Mouse (Mus musculus): ENCODE results near the gene Gtsf1. TPM values are rescaled to one million over a fixed set of nuclear protein-coding genes. Genes with fewer than 3 reads are reported as not detected.
A peak's percentile ranks its signal among the peaks of the same experiment; 100 is the strongest.
"Not testable (repeated sequence)": the region's sequence is repeated elsewhere in the genome, so short reads cannot be mapped to it uniquely, and the experiment has no call there.

Gene Gtsf1
- total RNA-seq (2014; fragmentation: Nextera tagmentation) (not detected in 2 replicates), total RNA-seq (2017) (not detected in 2 replicates)

DNA sequence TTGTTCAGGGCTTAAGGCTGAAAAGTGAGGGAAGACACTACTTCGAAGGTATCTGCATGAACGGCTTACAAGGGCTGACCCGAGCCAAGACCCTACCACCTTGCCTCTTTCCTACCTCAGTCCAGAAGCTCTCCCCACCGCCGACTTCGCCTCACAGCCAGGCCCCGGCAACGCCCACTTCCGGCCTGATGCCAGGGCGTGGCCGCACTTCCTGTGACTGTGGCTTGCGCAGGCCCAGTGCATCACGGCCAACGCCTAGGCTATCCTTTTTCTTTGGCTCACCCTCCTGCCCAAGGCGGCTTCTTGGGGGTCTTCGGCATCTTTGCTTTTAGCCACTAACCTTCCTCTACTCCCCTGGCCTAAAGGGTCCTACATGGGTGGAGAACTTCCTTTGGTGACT lies at the start of gene Gtsf1:
Gtsf1 (minus strand) TSS at position 230 of the 400 bp plus-strand sequence.
- ATAC-seq (replicated peaks; ENCODE audit: poor library complexity, severe bottlenecking): peak; percentile 33

DNA sequence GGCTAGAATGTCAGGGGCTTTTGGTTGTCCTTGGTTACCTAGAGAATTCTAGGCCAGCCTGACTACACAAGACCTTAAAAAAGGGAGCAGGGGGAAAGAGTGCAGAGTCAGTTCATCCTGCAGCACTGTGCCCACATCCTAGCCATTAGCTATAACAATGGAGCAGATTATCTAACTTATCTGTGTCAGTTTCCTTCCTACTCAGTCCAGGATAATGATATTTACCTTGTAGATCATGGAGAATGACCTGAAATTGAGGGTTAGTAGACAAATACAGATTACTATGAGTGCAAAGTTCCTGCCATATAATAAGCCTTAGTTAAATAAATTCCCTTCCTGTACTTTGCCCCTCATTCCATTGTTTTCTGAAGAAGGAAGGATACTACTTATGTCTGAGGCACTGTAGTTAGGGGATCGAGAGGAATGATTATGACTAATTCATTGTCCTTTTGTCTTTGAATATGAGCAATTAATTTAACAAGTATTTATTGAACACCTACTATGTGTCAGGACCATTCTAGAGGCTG lies 48.9 kb upstream of the Gtsf1 start:
- ATAC-seq (replicated peaks; ENCODE audit: poor library complexity, severe bottlenecking): no peak

DNA sequence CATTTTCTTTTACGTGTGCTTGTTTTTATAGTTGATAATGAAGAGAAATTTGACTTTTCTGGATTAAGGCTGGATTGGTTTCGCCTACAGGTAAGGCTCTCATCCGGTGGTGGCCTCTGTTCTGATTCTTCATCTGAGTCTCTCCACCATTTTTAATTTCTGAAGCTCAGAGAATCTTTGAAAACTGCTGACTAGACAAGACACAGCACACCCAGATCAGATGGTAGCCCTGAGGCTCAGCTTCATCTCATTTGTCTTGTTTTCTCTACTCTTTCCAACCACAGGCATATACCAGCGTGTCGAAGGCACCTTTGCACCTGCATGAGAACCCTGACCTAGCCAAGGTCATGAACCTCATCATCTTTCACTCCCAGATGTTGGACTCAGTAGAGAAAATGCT lies 43.5 kb upstream of the Gtsf1 start:
- ATAC-seq (replicated peaks; ENCODE audit: poor library complexity, severe bottlenecking): no peak

DNA sequence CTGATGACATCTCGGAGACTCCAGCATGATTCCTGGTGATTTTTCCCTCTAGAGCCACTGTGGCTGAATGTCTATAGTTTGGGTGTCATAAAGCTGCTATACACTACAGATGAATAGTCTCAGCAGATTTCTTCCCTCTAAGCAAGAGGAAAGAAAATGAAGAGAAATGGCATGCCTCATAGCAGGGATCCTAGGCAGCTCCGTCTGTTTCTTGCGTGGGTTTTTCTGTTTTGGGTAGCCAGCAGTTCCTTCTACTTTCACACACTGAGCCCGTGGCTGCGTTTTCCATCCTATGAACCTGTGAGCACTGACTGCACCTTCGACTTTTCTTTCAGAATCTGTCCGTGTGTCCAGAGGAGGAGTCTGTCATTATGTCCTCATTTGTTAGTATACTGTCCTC lies 42.9 kb upstream of the Gtsf1 start:
- no peak for ATAC-seq (replicated peaks; ENCODE audit: poor library complexity, severe bottlenecking)

DNA sequence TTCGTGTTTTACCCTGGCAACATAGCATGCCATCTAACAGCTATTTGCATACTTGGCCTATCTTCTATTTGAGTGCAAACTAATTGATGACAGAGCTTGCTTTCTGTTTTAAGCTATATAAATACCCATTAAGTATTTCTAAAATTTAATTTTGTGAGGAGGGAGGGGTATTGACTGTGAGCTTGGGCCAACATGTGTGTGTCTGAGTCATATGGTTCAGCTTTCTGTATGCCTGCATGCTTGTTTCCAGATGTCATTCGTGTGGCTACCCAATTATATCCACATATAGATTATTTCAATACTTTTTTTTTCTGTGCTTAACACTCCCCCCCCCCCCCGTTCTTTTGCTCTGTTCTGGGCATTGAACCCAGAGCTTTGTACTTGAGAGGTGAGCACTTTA lies 42.0 kb upstream of the Gtsf1 start:
- ATAC-seq (replicated peaks; ENCODE audit: poor library complexity, severe bottlenecking): no peak

DNA sequence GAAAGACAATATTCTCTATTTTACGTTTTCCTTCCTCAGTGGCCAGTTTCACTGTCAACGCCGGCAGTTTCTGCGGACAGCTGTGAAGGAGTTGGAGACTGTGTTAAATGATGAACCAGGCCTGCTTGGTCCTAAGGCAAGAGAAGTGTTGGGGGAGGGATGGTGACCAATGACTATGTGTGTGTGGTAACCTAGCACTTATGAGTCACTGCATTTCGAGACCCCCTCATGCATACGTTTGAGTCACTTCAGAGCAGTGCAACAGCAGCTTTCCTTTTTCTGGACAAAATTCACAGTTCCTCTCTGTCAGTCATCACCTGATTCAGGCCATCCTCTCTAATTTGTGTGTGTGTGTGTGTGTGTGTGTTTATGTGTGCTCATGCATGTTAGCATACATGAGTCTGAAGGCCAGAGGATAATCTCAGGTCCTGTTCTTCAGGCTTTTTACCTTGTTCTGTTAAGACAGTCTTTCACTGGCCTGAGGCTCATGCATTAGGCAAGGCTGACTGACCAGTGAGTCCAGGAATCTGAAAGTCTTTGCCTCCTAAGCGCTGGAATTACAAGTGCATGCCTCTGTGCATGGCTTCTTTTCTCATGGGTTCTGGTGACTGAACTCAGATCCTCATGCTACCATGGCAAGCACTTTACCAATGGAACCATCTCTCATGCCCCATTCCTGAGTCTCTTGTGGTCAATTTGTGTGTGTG lies 41.4 kb upstream of the Gtsf1 start:
- peak; percentile 59 for ATAC-seq (replicated peaks; ENCODE audit: poor library complexity, severe bottlenecking)

DNA sequence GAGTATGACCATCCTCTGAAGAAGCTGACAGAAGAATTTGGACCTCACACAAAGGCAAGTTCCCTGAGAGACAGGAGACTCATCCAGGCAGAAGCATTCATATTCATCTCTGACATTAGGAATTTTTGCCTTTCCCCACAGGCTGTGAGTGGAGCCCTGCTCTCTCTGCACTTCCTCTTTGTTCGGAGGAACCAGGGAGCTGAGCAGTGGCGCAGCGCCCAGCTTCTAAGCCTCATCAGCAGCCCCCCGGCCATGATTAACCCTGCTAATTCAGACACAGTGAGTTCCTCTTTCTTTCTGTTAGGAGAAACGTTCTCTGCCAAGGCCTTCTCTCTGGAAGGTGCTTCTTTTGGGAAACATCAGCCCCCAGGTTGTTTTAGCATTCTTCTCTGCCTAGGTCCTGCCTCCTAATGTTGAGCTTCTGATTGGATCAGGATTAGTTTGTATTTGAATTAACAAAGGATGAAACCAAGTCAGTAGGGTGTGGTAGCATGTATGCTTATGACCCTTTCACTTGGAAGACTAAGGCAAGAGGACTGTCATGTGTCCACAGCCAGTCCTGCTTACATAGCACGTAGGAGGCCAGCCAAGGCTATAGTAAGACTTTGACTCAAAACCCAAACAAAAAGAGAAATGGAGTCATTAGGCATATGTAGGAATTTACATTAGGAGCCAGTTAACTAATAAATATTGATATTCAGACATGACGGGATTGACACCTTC lies 32.4 kb upstream of the Gtsf1 start:
- ATAC-seq (replicated peaks; ENCODE audit: poor library complexity, severe bottlenecking): peak; percentile 100

DNA sequence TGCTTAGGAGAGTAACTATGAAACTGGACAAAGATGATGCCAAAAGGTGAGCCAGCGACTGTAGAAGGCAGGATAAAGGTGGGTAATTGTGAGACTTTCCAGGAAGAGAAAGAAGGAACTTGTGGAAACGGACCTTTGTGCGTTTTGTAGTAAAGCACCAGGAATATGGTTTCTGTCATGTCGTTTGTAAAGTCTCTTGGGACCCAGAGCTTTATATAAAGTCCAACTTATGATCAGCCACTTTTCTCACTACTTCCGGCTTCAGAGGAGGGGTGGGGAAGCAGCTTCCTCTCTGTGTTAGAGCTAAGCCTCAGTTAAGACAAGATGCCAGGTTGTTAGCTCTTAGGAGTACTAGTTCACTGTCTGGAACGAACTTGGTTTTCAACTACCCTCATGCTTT lies 24.2 kb upstream of the Gtsf1 start:
- no peak for ATAC-seq (replicated peaks; ENCODE audit: poor library complexity, severe bottlenecking)

DNA sequence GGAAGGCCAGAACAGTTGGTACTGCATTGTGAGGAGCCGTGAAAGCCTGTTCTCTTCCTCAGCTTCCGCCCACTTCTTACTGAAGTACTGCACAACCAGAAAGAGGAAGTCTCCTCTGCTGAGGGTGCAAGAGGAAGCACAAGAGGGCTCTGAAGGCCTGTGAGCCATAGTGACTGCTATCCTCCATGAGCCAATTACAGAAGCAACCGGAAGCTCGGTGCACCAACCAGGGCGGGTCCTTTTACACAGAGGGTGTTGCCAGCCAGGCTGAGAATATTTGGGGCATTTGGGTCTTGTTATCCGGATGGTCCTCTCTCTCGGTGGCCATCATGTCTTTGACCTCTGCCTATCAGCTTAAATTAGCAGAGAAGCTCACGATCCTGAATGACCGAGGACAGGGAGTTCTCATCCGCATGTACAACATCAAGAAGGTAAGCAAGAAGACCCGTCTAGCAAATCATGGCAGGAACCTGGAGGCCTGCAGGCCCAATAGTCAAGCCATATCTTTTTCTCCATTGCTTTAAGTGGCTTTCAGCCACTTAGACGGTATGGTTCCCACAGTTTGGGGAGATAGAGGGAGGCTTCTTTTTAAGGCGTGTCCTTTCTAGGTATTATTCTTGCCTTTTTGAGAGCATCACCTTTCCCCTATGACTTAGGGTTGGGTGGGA lies 23.4 kb upstream of the Gtsf1 start, which contains the start of gene Nckap1l:
Nckap1l (plus strand) TSS at position 244 of the 668 bp plus-strand sequence.
- ATAC-seq (replicated peaks; ENCODE audit: poor library complexity, severe bottlenecking): peak; percentile 100

DNA sequence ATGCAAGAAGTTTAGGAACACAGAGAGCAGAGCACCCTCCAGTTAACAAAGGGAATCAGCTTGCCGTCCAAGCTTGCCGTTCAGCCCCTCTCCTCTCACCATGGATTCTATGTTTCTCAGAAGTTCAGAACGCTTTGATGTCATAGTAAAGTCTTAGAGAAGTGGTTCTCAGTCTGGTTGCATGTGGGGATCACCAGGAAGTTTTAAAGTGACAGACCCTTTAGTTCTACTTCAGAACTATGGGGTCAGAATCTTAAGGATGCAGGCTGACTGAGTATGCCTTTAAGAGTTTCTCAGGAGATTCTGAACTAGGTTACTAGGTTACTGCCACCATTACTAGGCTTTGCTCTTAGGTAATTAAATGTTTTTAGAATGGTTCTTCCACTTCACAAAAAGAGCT lies 18.1 kb upstream of the Gtsf1 start, which contains the start of gene Gtsf2:
Gtsf2 (minus strand) TSS at position 101 of the 400 bp plus-strand sequence.
- ATAC-seq (replicated peaks; ENCODE audit: poor library complexity, severe bottlenecking): no peak

DNA sequence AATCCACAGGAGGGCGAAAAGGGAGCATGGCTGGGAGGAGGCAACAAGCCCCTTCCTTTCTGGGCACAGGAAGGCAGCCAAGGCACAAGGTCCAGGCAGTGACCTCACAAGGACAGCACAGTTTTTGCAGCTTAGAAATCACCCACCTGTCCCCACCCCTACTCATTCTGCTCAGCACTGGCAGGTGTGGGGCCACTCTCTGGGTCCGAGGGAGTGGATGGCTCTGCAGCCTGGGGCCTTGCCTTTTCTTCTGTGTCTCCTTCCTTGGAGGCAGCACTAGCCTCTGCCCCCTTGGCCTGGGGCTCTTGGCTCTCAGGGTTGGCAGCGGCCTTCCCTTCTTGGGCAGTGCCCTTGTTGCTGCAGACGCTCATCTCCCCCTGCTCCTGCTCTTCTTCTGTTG lies 15.7 kb upstream of the Gtsf1 start:
- not testable (repeated sequence) for ATAC-seq (replicated peaks; ENCODE audit: poor library complexity, severe bottlenecking)

DNA sequence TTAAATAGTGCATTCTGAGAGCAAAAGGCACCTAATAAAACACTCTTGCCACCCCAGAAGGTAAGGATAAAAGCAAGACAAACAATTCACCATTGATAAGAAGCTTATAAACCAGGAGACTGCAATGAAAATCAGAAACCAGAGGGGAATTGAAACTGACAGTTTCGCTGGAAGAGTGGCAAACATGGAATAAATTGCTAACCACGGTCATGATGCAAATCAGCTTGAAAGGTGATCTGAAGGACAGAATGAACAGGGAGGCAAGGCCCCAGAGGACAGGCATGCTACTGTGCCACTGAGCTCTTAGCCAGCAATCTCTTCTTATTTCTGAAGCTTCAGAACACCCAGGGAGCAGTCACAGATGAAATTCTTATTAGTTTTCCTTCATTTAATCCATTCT lies 3.3 kb downstream of the Gtsf1 start:
- ATAC-seq (replicated peaks; ENCODE audit: poor library complexity, severe bottlenecking): peak; percentile 40; the same call in 1 of the 2 replicates

DNA sequence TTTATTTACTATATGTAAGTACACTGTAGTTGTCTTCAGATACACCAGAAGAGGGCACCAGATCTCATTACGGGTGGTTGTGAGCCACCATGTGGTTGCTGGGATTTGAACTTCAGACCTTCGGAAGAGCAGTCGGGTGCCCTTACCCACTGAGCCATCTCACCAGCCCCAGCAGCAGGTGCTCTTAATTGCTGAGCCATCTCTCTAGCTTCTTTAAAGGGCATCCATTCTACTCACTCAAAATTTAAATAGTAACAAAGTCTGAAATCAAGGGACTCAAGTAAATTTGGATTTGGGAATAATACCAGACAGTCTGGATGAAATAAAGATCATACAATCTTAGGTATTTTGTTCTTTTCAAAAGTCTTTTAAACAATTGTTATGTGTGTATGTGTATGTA lies 24.7 kb downstream of the Gtsf1 start:
- not testable (repeated sequence) for ATAC-seq (replicated peaks; ENCODE audit: poor library complexity, severe bottlenecking)

DNA sequence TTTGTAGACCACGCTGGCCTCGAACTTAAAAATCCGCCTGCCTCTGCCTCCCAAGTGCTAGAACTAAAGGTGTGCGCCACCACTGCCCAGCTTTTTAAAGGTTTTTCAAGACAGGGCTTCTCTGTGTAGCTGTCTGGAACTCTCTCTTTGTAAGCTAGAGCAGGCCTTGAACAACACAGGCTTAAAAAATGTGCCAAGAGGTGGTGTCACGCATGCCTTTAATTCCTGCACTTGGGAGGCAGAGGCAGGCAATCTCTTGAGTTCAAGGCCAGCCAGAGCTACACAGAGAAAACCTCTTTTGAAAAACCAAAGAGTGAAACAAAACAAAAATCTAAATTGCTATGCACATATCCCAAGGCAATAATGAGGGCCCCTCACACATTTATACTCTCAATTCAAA lies 28.9 kb downstream of the Gtsf1 start:
- ATAC-seq (replicated peaks; ENCODE audit: poor library complexity, severe bottlenecking): no peak

DNA sequence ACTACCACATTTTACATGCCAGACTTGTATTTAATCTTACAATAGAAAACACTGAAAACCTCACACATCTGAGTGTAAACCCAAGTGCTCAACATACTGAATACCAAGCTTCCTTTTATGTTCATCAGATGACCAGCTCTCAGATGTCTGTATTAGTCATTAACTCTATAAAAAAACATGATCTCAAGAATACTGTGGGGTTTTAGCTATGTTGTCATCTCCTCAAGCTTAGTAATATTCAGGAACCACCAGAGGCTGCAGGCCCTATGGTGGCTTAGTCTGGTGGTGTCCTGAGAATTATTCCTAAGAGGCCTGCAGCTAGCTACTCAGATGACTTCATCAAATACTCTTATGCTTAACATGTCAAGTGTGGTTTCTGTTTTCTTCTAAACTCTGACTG lies 36.7 kb downstream of the Gtsf1 start:
- no peak for ATAC-seq (replicated peaks; ENCODE audit: poor library complexity, severe bottlenecking)

DNA sequence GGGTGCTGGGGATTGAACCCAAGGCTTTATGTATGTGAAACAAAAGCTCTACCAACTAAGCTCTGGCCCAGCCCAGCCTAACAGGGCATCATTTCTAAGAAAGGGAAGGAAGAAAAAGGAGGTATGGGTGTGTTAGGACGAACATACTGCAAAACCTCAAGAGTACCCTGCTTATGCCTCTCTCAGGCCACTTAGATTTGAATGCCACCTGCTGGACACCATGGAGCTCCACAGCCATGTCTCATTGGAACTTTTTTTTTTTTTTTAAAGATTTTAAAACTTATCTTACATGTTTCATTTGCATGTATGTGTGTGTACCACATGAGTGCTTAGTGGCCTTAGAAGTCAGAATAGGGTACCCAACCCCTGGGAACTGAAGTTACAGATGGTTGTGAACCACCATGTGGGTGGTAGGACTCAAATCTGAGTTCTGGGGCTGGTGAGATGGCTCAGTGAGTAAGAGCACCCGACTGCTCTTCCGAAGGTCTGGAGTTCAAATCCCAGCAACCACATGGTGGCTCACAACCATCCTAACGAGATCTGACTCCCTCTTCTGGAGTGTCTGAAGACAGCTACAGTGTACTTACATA lies 41.6 kb downstream of the Gtsf1 start:
- peak; percentile 90 for ATAC-seq (replicated peaks; ENCODE audit: poor library complexity, severe bottlenecking)

DNA sequence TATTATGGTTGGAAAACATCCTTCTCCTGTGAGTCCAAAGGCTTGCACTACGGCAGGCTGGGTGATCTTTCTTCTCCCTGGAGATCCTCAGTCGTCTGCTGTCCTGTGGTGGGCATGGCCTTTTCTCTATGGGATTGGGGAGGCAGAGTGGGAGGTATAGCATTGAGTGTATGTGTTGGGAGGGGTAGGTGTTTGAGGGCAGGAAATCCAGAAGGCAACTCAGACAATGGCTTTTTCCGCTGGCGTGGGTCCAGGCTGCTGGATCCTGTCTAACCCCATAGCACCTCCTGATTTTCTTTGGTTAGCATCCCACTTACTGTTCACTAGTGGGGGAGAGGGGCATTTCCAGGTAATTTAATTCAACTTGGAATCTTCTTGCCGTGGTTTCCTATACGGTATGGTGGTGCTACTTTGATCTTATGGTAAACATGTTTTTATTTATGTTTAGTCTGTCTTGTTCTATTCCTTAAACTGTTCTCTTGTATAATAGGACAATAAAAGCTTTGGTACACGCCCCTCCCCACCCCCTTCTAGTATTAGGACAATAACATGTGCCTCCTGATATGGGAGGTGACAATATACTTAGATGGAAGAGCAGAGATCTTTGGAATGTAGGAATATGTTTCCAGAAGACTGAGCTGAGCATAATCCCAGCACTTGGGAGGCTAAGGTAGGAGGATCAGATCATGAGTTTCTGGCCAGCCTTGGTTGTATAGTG lies 46.3 kb downstream of the Gtsf1 start:
- ATAC-seq (replicated peaks; ENCODE audit: poor library complexity, severe bottlenecking): no peak

DNA sequence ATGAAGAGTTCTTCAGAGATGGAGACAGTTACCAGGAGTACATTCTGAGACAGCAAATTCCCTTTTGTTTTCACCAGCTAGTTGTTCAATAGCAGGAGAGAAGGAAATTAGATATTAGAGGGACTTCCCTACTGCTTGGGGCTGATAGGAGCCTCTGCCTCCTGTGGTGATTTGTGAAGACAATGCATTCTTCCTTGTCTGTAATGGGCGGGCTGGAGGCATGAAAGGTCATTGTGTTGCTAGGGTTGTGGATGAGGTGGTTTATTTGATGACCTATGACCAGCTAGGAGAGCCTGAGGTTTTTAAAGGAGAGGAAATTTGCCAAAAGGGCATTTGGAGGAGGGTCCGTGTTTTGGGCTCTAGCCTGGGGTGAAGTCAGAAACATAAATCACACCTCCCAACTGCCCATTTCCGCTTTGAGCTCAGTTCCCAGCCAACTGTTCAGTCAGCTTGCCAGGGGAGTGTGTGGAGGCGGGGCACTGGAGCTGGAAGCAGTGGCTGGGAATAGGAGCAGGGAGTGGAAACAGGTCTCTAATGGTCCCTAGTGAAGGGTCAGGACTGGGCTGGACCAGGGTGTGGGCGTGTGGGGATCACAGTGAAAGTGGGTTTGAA lies 47.4 kb downstream of the Gtsf1 start:
- peak; percentile 35; the same call in 1 of the 2 replicates for ATAC-seq (replicated peaks; ENCODE audit: poor library complexity, severe bottlenecking)

DNA sequence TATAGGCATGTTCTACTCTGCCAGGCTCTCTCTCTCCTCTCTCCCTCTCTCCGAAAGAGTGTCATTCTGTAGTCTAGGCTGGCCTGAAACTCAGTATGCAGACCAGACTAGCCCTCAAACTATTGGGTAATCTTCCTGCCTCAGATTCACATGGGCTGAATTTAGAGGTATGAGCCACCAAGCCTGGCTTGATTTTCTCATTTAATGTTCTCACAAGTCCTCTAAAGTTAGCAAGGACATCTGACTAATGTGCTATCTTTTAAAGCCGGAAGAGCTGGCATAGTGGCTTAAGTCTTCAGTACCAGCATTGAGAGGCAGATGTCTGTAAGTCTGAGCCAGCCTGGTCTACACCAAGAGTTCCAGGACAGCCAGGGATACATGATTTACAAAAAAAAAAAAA lies 48.2 kb downstream of the Gtsf1 start:
- ATAC-seq (replicated peaks; ENCODE audit: poor library complexity, severe bottlenecking): peak; percentile 49
